Mouse (Mus musculus): ENCODE results near the gene Olfr522. TPM values are rescaled to one million over a fixed set of nuclear protein-coding genes. Genes with fewer than 3 reads are reported as not detected.
"Not testable (repeated sequence)": the region's sequence is repeated elsewhere in the genome, so short reads cannot be mapped to it uniquely, and the experiment has no call there.

The Olfr522 gene
- polyA plus RNA-seq, 1 experiment from 2014 or later: not detected

DNA sequence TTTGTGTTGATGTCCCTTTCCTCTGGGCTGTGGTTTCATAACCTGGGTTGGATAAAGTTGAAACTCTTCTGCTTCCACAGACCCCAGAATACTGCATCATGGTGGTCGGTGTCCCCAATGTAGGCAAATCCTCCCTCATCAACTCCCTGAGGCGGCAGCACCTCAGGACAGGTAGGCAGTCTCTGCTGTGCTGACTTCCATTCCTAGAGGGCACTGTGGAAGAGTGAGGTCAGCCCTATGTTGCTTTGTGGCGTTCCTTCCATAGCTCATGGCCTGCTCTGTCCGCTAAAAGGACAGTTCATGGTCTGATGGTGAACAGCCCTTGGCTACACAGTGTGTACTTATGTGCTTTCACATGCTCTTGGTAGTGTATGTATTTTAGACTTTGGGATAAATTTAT, 20.0 kb downstream of the Olfr522 start:
- H3K4me2 ChIP-seq (ENCODE audit: low read depth, low read length): no peak overlapping the region
- H3K4me3 ChIP-seq (ENCODE audit: low read depth, low read length): no peak overlapping the region
- no peaks in the 10 kb centered on the region for H3K9me3 ChIP-seq (ENCODE audit: control insufficient read depth, low read length)
- H3K27ac ChIP-seq (replicated peaks; ENCODE audit: low read depth, low read length): no peak overlapping the region
- H3K4me1 ChIP-seq (ENCODE audit: control insufficient read depth, insufficient read depth, low read length): no peaks in the 10 kb centered on the region
- no peak overlapping the region for H3K9ac ChIP-seq (ENCODE audit: low read depth, low read length)
- H3K27me3 ChIP-seq (replicated peaks; ENCODE audit: control insufficient read depth, insufficient read depth, low read length): no peaks in the 10 kb centered on the region
- ATAC-seq (ENCODE audit: low read depth): no peak
- DNase-seq (ENCODE audit: low spot score): no peak
- WGBS: 92% methylated on average over 4 of the region's 4 CpGs
- H3K36me3 ChIP-seq (ENCODE audit: control insufficient read depth, insufficient read depth, low read length): peaks cover 6% of the 10 kb centered on the region; the same call in 1 of the 2 replicates

GRCm38 (mm10) chr7:140141350-140141749, 23.2 kb downstream of the Olfr522 start:
- Histone ChIP-seq H3K4me1 (ENCODE audit: control insufficient read depth, insufficient read depth, low read length) (peaks cover 4% of the 10 kb centered on the region), H3K4me3 (ENCODE audit: low read depth, low read length) (no peak overlapping the region), H3K4me2 (ENCODE audit: low read depth, low read length) (no peak overlapping the region), H3K9me3 (ENCODE audit: control insufficient read depth, low read length) (no peaks in the 10 kb centered on the region), H3K27me3 (replicated peaks; ENCODE audit: control insufficient read depth, insufficient read depth, low read length) (no peaks in the 10 kb centered on the region), H3K36me3 (ENCODE audit: control insufficient read depth, insufficient read depth, low read length) (no peaks in the 10 kb centered on the region), H3K27ac (replicated peaks; ENCODE audit: low read depth, low read length) (no peak overlapping the region), H3K9ac (ENCODE audit: low read depth, low read length) (no peak overlapping the region)
- no peak for ATAC-seq (ENCODE audit: low read depth)
- peak; percentile 69 for DNase-seq (ENCODE audit: low spot score)
- WGBS: 5% methylated on average over 14 of the region's 14 CpGs

- WGBS: 0% methylated on average over 8 of the region's 8 CpGs
- Histone ChIP-seq H3K4me1 (ENCODE audit: control insufficient read depth, insufficient read depth, low read length) (peaks cover 4% of the 10 kb centered on the region), H3K27me3 (replicated peaks; ENCODE audit: control insufficient read depth, insufficient read depth, low read length) (no peaks in the 10 kb centered on the region), H3K9me3 (ENCODE audit: control insufficient read depth, low read length) (no peaks in the 10 kb centered on the region), H3K27ac (replicated peaks; ENCODE audit: low read depth, low read length) (peak overlapping the region; percentile 70), H3K36me3 (ENCODE audit: control insufficient read depth, insufficient read depth, low read length) (peaks cover 12% of the 10 kb centered on the region; the same call in 1 of the 2 replicates), H3K9ac (ENCODE audit: low read depth, low read length) (peak overlapping the region; percentile 88), H3K4me3 (ENCODE audit: low read depth, low read length) (peak overlapping the region; percentile 78), H3K4me2 (ENCODE audit: low read depth, low read length) (peak overlapping the region; percentile 93)
- DNase-seq (ENCODE audit: low spot score): no peak
- ATAC-seq (ENCODE audit: low read depth): no peak
Observed at GRCm38 (mm10) chr7:140138021-140138310, 26.6 kb downstream of the Olfr522 start.

- no peaks in the 10 kb centered on the region for H3K27me3 ChIP-seq (replicated peaks; ENCODE audit: control insufficient read depth, insufficient read depth, low read length)
- peak within 1 kb of the TSS; percentile 88 for H3K9ac ChIP-seq (ENCODE audit: low read depth, low read length)
- peak within 1 kb of the TSS; percentile 78 for H3K4me3 ChIP-seq (ENCODE audit: low read depth, low read length)
- H3K36me3 ChIP-seq (ENCODE audit: control insufficient read depth, insufficient read depth, low read length): peaks cover 12% of the 10 kb centered on the region; the same call in 1 of the 2 replicates
- H3K27ac ChIP-seq (replicated peaks; ENCODE audit: low read depth, low read length): peak within 1 kb of the TSS; percentile 70
- ATAC-seq (ENCODE audit: low read depth): peak; percentile 99
- peak within 1 kb of the TSS; percentile 93 for H3K4me2 ChIP-seq (ENCODE audit: low read depth, low read length)
- peak; percentile 97 for DNase-seq (ENCODE audit: low spot score)
- peaks cover 4% of the 10 kb centered on the region for H3K4me1 ChIP-seq (ENCODE audit: control insufficient read depth, insufficient read depth, low read length)
- no peaks in the 10 kb centered on the region for H3K9me3 ChIP-seq (ENCODE audit: control insufficient read depth, low read length)
- WGBS: 2% methylated on average over 38 of the region's 39 CpGs
Observed at GRCm38 (mm10) chr7:140137135-140138020, 27.2 kb downstream of the Olfr522 start, which contains the start of gene Mtg1. Gene Mtg1, plus strand, starts transcription at chr7:140137564.

DNA sequence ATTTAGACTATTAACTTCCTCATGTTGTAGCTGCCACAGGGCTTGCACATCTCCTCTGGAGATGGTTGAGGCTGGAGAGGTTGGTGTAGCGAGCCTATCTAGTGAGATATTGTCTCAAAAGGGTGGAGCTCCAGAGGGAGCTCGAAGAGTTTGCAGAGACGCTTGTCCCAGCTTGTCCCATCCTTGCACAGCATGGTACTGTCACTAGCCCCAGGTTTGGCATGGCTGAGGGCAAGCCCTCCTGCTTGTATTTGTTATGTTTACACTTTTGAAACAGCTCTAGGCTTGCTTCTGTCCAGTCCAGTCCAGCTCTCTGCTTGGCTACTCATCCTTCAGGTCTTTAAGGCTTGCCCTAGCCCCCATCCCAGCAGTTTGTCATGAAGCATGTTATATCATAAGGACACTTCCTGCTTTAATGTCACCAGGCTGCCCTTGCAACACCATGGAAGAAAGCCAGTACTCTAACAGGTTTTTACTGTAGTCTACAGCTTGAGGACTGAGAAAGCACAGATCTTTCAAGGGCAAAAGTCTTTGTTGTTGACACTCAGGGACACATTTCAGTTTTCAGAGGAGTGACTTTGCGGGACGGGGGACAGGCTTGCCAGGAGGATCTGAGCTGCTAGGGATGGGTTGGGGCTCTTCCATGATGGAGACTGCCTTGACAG, 29.3 kb downstream of the Olfr522 start:
- Histone ChIP-seq H3K27ac (replicated peaks; ENCODE audit: low read depth, low read length) (no peak overlapping the region), H3K4me3 (ENCODE audit: low read depth, low read length) (no peak overlapping the region), H3K4me2 (ENCODE audit: low read depth, low read length) (no peak overlapping the region), H3K36me3 (ENCODE audit: control insufficient read depth, insufficient read depth, low read length) (peaks cover 19% of the 10 kb centered on the region), H3K9me3 (ENCODE audit: control insufficient read depth, low read length) (no peaks in the 10 kb centered on the region), H3K27me3 (replicated peaks; ENCODE audit: control insufficient read depth, insufficient read depth, low read length) (no peaks in the 10 kb centered on the region), H3K4me1 (ENCODE audit: control insufficient read depth, insufficient read depth, low read length) (peaks cover 4% of the 10 kb centered on the region), H3K9ac (ENCODE audit: low read depth, low read length) (no peak overlapping the region)
- DNase-seq (ENCODE audit: low spot score) (no peak), ATAC-seq (ENCODE audit: low read depth) (no peak)
- WGBS: 87% methylated on average over 5 of the region's 5 CpGs

DNA sequence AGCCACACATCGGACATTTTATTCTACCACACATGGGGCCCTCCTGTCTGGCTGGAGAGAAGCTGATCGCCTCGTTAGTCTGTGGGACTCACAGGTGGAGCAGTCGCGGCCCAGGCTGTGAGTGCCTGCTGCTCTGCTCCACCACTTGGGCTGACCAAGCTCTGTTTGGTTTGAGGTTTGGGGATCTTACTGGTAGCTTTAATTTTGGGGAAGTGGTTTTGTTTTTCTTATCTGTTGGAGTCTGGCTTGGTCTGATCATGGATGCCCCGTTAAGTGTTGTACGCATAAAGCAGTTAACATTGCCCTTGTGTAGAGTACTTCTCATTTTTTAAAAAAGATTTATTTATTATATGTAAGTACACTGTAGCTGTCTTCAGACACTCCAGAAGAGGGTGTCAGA, 30.5 kb downstream of the Olfr522 start:
- not testable (repeated sequence) for ATAC-seq (ENCODE audit: low read depth); H3K27me3 ChIP-seq (replicated peaks; ENCODE audit: control insufficient read depth, insufficient read depth, low read length); H3K4me1 ChIP-seq (ENCODE audit: control insufficient read depth, insufficient read depth, low read length); H3K9ac ChIP-seq (ENCODE audit: low read depth, low read length); H3K4me2 ChIP-seq (ENCODE audit: low read depth, low read length); H3K4me3 ChIP-seq (ENCODE audit: low read depth, low read length); DNase-seq (ENCODE audit: low spot score); H3K27ac ChIP-seq (replicated peaks; ENCODE audit: low read depth, low read length); H3K9me3 ChIP-seq (ENCODE audit: control insufficient read depth, low read length)
- peaks cover 31% of the 10 kb centered on the region for H3K36me3 ChIP-seq (ENCODE audit: control insufficient read depth, insufficient read depth, low read length)
- 97% methylated on average over 5 of the region's 7 CpGs for WGBS

GRCm38 (mm10) chr7:140132184-140132583, 32.4 kb downstream of the Olfr522 start:
- H3K9me3 ChIP-seq (ENCODE audit: control insufficient read depth, low read length); H3K4me2 ChIP-seq (ENCODE audit: low read depth, low read length); H3K27ac ChIP-seq (replicated peaks; ENCODE audit: low read depth, low read length); H3K9ac ChIP-seq (ENCODE audit: low read depth, low read length); H3K4me3 ChIP-seq (ENCODE audit: low read depth, low read length); DNase-seq (ENCODE audit: low spot score); H3K27me3 ChIP-seq (replicated peaks; ENCODE audit: control insufficient read depth, insufficient read depth, low read length); H3K4me1 ChIP-seq (ENCODE audit: control insufficient read depth, insufficient read depth, low read length); ATAC-seq (ENCODE audit: low read depth): not testable (repeated sequence)
- 88% methylated on average over 7 of the region's 7 CpGs for WGBS
- H3K36me3 ChIP-seq (ENCODE audit: control insufficient read depth, insufficient read depth, low read length): peaks cover 31% of the 10 kb centered on the region

DNA sequence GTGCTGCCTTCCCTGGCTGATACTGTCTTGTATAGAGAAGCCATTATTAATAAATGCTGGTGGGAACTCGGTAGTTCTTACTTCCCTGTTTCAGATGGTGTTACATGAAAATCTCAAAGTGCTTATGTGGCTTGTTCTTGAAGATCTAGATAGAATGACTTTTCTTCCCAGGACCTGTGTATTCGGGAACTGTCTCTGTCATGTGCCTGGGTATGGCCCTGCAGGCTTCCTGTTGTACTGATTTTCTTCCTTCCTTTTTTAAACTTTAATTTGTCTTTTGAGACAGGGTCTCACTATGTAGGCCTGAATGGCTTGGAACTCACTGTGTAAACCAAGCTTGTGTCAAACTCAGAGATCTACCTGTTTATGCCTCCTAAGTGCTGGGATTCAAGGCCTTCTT, 36.7 kb downstream of the Olfr522 start:
- H3K9ac ChIP-seq (ENCODE audit: low read depth, low read length): no peak overlapping the region
- H3K27ac ChIP-seq (replicated peaks; ENCODE audit: low read depth, low read length): no peak overlapping the region
- 84% methylated on average over 2 of the region's 2 CpGs for WGBS
- no peak overlapping the region for H3K4me2 ChIP-seq (ENCODE audit: low read depth, low read length)
- no peaks in the 10 kb centered on the region for H3K9me3 ChIP-seq (ENCODE audit: control insufficient read depth, low read length)
- no peaks in the 10 kb centered on the region for H3K27me3 ChIP-seq (replicated peaks; ENCODE audit: control insufficient read depth, insufficient read depth, low read length)
- no peak overlapping the region for H3K4me3 ChIP-seq (ENCODE audit: low read depth, low read length)
- DNase-seq (ENCODE audit: low spot score) (no peak), ATAC-seq (ENCODE audit: low read depth) (no peak)
- H3K4me1 ChIP-seq (ENCODE audit: control insufficient read depth, insufficient read depth, low read length): 0 out of 2 replicates have a peak, but pooled peaks cover 4% of the 10 kb centered on the region
- peaks cover 19% of the 10 kb centered on the region for H3K36me3 ChIP-seq (ENCODE audit: control insufficient read depth, insufficient read depth, low read length)

Measured in embryonic facial prominence, embryonic 14.5 days (tissue).